Mouse (Mus musculus) 3T3-L1 (cell line): ENCODE measurements around the gene Hist1h3e.
A peak's percentile ranks its signal among the peaks of the same experiment; 100 is the strongest.
"Not testable (repeated sequence)": the region's sequence is repeated elsewhere in the genome, so short reads cannot be mapped to it uniquely, and the experiment has no call there.

Experiments used
- DNase-seq: peaks from one replicate; pipeline ENCODE4 v3.0.0-alpha.2; 2015; ENCODE audit warnings: low read depth, low spot score

Hist1h3e gene

GRCm38 (mm10) chr13:23583387-23584068 is 21.4 kb upstream of the Hist1h3e start:
- DNase-seq = peak; percentile 48

DNA sequence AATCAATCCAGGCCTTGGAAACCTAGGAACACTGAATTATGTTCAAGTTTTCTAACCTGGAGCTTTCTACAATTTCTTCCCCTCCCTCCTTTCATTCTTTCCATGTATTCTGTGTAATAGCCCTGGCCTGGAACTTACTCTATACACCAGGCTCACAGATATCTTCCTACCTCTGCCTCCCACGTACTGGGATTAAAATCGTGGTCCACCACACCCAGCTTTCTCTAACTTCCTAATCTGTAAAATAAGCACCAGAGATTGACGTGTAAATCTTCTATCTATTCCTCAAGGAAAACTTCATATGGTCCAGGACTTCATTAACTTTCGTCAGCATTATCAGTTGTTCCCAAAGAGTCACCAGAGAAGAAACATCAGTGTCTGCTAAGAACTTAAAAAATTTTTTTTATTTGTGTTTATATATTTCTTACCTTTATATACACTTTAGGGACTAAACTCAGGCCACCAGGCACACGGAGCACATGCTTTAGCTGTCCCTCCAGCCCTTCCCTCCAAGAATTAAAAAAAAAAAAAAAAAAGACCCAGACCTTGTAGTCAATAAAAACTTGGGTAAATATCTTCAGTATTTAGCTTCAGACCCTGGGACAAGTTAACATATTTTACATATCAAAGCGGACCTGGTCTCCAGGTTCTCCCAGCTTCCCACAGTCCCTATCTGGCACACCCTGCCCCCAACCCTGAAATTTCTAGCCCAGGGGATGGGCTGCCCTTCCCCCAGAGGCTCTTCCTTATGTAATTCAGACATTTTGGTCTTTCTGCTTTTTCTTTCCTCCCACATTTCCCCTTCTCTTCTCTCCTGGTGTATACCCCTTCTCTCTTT is 20.3 kb upstream of the Hist1h3e start:
- peak; percentile 75 for DNase-seq

DNA sequence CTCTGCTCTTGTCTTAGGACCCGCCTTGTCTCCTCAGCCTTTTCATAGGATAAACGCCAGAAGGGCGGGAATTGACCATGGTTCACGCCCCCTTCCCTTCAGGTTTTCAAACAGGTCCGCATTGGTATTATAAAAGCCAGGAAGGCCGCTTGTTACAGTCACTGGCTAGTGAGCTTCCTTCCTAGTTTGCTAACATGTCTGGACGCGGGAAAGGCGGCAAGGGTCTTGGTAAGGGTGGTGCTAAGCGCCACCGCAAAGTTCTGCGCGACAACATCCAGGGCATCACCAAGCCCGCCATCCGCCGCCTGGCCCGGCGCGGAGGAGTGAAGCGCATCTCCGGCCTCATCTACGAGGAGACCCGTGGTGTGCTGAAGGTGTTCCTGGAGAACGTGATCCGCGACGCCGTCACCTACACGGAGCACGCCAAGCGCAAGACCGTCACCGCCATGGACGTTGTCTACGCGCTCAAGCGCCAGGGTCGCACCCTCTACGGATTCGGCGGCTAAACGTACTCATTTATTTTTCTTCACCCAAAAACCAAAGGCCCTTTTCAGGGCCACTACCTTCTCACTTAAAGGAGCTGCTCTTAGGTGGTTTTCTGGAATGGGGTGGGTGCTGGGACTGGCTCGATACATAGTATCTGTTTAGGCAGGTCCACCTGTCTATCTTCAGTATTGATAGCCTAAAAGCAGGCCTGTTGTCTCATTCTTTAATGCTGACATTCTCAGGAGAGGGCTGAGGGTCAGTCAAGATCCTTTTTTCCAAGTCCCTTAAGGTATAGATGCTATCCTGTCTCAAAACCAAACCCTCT is 19.4 kb upstream of the Hist1h3e start, which contains the start of gene Hist1h4d:
Gene Hist1h4d (plus strand): TSS at position 191 of the 811 bp plus-strand sequence.
- peak; percentile 97 for DNase-seq

- DNase-seq = no peak
These were observed 15.7 kb upstream of the Hist1h3e start for GRCm38 (mm10) chr13:23577835-23578234.

- no peak for DNase-seq
These were observed 14.9 kb upstream of the Hist1h3e start for GRCm38 (mm10) chr13:23576906-23577639.

DNA sequence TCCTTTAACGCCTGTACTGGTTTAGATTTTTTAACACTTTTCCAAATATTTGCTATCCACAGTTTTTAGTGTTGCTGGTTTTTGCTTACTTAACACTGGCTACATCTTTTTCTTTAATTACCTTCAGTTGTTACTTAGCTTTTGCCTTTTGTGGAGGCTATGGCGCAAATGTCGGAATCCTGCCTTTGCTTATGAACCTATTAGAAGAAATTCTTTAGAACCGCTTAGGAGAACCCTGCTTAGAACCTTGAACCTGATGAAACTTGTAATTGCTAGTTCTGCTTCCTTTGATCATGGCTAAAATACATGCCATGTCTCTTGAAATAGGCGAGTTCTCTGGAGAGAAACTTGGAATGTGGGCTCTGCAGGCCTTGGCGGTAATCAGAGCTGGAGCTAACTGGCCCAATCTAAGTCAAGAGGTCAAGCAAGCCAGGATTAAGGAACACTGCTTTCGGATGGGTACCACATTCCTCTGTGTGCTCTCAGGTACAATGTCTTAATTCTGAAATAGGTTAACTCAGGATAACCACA is 14.2 kb upstream of the Hist1h3e start:
- peak; percentile 67 for DNase-seq

DNA sequence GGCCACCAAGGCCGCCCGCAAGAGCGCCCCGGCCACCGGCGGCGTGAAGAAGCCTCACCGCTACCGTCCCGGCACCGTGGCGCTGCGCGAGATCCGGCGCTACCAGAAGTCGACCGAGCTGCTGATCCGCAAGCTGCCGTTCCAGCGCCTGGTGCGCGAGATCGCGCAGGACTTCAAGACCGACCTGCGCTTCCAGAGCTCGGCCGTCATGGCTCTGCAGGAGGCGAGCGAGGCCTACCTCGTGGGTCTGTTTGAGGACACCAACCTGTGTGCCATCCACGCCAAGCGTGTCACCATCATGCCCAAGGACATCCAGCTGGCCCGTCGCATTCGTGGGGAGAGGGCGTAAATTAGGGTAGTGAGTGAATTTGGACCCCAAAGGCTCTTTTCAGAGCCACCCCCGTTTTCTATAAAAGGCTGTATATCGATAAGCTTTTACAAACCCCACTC is 13.7 kb upstream of the Hist1h3e start:
- not testable (repeated sequence) for DNase-seq

GRCm38 (mm10) chr13:23575271-23575851 is 13.2 kb upstream of the Hist1h3e start, which contains the start of gene Hist1h3d:
Gene Hist1h3d (plus strand): TSS chr13:23575763.
- peak; percentile 90 for DNase-seq

GRCm38 (mm10) chr13:23574546-23575170 is 12.5 kb upstream of the Hist1h3e start:
- peak; percentile 20 for DNase-seq

GRCm38 (mm10) chr13:23573898-23574524 is 11.8 kb upstream of the Hist1h3e start, which contains the start of the genes Hist1h2bf and Hist1h2ad:
Gene Hist1h2bf (minus strand): TSS chr13:23574196.
Gene Hist1h2ad (plus strand): TSS chr13:23574381.
- peak; percentile 97 for DNase-seq

DNA sequence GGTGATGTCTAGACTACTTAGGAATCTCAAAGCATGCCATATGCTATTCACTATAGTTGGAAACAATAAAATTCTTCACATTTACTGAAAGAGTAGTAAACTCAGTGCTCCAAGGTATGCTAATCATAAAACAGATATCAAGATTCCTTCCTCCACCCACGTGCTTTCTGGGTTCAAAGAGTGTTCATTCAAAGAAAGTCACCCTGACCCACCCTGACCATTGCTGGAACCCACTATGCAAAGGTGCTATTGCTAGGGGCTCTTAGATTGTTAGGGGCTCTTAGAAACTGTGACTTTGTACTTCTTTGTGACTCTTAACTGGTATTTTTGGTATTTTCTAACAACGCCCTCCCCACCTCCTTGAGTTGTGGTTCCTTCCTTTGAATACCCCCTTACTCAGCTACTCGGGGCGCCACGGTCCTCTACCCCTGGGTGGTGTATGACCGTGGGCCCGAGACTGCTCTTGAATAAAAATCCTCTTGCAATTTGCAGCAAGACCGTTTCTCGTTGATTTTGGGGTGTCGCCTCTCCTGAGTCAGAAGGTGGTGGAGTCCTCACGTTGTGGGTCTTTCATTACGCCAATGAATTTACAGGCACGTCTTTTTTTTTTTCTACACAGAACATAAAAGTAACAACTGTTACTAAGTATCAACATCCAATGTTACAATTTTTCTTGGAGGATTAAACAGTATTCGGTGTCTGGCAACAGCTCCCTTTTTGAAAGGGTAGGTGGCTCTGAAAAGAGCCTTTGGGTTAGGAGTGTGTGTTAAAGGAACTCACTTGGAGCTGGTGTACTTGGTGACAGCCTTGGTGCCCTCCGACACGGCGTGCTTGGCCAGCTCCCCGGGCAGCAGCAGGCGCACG is 11.1 kb upstream of the Hist1h3e start:
- peak; percentile 26 for DNase-seq

GRCm38 (mm10) chr13:23572218-23573033 is 10.3 kb upstream of the Hist1h3e start:
- DNase-seq = peak; percentile 57

DNA sequence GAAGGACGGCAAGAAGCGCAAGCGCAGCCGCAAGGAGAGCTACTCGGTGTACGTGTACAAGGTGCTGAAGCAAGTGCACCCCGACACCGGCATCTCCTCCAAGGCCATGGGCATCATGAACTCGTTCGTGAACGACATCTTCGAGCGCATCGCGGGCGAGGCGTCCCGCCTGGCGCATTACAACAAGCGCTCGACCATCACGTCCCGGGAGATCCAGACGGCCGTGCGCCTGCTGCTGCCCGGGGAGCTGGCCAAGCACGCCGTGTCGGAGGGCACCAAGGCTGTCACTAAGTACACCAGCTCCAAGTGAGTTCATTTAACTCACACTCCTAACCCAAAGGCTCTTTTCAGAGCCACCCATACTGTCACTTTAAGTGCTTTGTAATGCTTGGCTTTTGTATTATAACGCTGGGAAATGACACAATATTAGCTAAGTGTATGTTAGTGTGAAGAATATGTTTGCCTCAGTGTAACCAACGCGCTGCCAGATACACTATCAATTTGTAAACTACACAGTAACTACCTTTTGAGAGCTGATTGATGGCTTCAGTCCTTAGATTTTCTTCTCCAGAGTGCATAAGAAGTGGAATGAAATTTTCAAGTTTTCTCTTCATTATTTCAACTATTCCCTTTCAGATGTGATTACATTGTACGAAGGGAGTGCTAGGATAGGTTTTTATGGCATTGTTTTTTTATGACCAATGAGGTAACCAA is 9.5 kb upstream of the Hist1h3e start:
- peak; percentile 57 for DNase-seq

GRCm38 (mm10) chr13:23571022-23571503 is 8.9 kb upstream of the Hist1h3e start, which contains the start of the genes Hist1h2ae and Hist1h2bg:
Gene Hist1h2ae (minus strand): TSS chr13:23571220.
Gene Hist1h2bg (plus strand): TSS chr13:23571396.
- DNase-seq = peak; percentile 96

DNA sequence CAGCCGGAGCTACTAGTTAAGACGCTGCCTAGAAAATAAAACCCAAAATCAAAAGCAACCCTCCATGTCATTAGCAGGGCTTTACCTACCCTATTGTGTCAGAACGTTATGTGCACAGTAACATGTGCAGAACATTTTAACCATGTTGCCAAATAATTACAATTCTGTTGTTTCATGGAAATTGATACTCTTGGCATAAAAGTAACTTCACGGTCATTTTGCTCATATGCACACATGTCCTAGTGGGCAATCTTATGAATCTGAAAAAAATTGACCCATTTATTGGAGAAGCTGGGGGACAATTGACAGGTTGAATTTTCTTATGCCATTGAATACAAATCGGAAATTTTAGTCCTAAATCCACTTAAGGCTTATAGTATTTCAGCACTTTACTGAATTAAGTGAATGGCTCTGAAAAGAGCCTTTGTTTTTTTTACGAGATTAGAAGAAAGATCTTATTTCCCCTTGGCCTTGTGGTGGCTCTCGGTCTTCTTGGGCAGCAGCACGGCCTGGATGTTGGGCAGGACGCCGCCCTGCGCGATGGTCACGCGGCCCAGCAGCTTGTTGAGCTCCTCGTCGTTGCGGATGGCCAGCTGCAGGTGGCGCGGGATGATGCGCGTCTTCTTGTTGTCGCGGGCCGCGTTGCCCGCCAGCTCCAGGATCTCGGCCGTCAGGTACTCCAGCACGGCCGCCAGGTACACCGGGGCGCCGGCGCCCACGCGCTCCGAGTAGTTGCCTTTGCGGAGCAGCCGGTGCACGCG is 8.3 kb upstream of the Hist1h3e start:
- DNase-seq = peak; percentile 61

DNA sequence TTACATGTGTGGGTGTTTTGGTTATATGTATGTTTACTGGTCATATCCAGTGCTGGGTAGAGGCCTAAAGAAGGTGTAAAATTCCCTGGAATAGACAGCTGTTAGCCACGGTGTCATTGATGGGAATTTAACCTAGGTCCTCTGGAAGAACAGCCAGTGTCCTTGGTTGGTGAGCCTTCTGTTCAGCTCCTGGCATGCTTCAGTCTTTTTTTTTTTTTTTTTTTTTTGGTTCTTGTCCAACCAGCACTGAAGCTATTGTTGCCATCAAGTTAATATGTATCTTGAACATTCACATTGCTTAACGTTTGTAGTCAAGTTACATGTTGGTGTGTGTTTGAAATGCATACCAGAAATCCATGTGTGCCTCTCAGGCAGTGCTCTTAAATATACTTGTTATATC is 2.3 kb upstream of the Hist1h3e start:
- peak; percentile 63 for DNase-seq
